ENCODE assay signal across 22 mouse cellular contexts in genomic region chr14:20635546-20635945, GRCm38 (mm10). TPM values are rescaled to one million over a fixed set of nuclear protein-coding genes. Genes with fewer than 3 reads are reported as not detected.
"Had no signal": no experiment of that assay in that cellular context is flagged by ENCODE, and none has a peak within 500 bp of the region (broad histone marks: within the 10 kb centered on the region; RNA-seq: fewer than 3 reads in every experiment).

No protein-coding gene starts in this region.

- ATAC-seq: hindbrain, postnatal 0 days; inflammation-experienced regulatory T-cells, adult 6 months; liver, embryonic 12.5 days had no signal

- DNase-seq: kidney, adult 11 months; kidney, adult 8-10 months; kidney, postnatal 10 days; kidney, postnatal 36 days; liver; lung, embryonic 14.5 days; midbrain, embryonic 14.5 days; right cerebral cortex, adult 18-20 months; right cerebral cortex, postnatal 14 days; right cerebral cortex, postnatal 4 days; thymus, postnatal 25 days had no signal

- H3K9me3 ChIP-seq: kidney, embryonic 15.5 days; limb, embryonic 10.5 days; limb, embryonic 13.5 days; liver, embryonic 12.5 days; liver, embryonic 15.5 days; megakaryocyte, embryonic 14.5 days; neural tube, embryonic 12.5 days; neural tube, embryonic 15.5 days had no signal

- H3K9ac ChIP-seq: kidney, embryonic 15.5 days; limb, embryonic 13.5 days; liver, embryonic 12.5 days; liver, embryonic 15.5 days; lung, embryonic 14.5 days; neural tube, embryonic 12.5 days; neural tube, embryonic 15.5 days had no signal

- H3K4me2 ChIP-seq: kidney, embryonic 15.5 days; limb, embryonic 13.5 days; liver, embryonic 12.5 days; liver, embryonic 15.5 days; lung, embryonic 14.5 days; midbrain, embryonic 11.5 days; neural tube, embryonic 12.5 days; neural tube, embryonic 15.5 days had no signal

- H3K27ac ChIP-seq: hindbrain, postnatal 0 days; kidney, embryonic 15.5 days; limb, embryonic 10.5 days; limb, embryonic 13.5 days; liver, embryonic 12.5 days; liver, embryonic 15.5 days; neural tube, embryonic 12.5 days; neural tube, embryonic 15.5 days had no signal

- H3K27me3 ChIP-seq: kidney, embryonic 15.5 days; limb, embryonic 13.5 days; liver, embryonic 12.5 days; liver, embryonic 15.5 days; megakaryocyte, embryonic 14.5 days; neural tube, embryonic 12.5 days; neural tube, embryonic 15.5 days had no signal

- H3K4me3 ChIP-seq: kidney, embryonic 15.5 days; limb, embryonic 10.5 days; limb, embryonic 13.5 days; liver, embryonic 12.5 days; liver, embryonic 15.5 days; megakaryocyte, embryonic 14.5 days; neural tube, embryonic 12.5 days; neural tube, embryonic 15.5 days had no signal

- H3K36me3 ChIP-seq: kidney, embryonic 15.5 days; limb, embryonic 13.5 days; liver, embryonic 12.5 days; liver, embryonic 15.5 days; neural tube, embryonic 12.5 days; neural tube, embryonic 15.5 days had no signal

RNA-seq across cellular contexts. Expression of gene Myoz1, which starts 20.8 kb away (rescaled TPM):
- polyA plus RNA-seq: hindbrain, postnatal 0 days; inflammation-experienced regulatory T-cells, adult 6 months; liver, embryonic 12.5 days; midbrain, embryonic 14.5 days had no signal

RNA-seq across cellular contexts. Expression of gene Synpo2l, which starts 32.6 kb away (rescaled TPM):
- polyA plus RNA-seq: inflammation-experienced regulatory T-cells, adult 6 months had no signal
